Mouse (Mus musculus) adipocyte (in vitro differentiated cells): ENCODE measurements around the gene Gm10439.
"Not testable (repeated sequence)": the region's sequence is repeated elsewhere in the genome, so short reads cannot be mapped to it uniquely, and the experiment has no call there.

Experiments used
- DNase-seq: peaks from one replicate; pipeline ENCODE4 v3.0.0-alpha.2; 2016; ENCODE audit warnings: low spot score

The Gm10439 gene

DNA sequence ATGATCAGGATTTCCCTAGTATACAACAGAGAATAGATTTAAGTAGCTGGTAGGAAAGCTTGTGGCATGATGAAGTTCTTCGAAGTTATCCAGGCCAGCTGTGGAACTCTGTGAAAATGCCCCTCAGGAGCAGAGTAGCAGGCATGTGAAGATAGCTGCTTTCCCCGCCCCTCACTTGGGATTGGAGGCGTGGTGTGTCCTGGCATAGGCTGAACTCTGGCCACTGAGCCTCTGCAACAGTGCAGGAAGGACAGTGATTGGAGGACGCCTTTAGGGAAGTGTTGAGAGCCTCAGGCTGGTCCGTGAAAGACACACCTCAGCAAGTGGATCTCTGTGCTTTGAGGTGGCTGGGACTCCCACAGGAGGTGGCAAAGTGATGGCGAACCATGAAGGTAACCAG lies at the start of gene Gm10439:
TSS of gene Gm10439 (plus strand) at position 301 of the 400 bp plus-strand sequence.
- DNase-seq = not testable (repeated sequence)
